Mouse (Mus musculus) MEL (cell line): Measurements from ENCODE around the gene Ppa1. TPM values are rescaled to one million over a fixed set of nuclear protein-coding genes. Genes with fewer than 3 reads are reported as not detected.
A peak's percentile ranks its signal among the peaks of the same experiment; 100 is the strongest.

Source experiments
- DNase-seq: peaks from one replicate; pipeline ENCODE4 v3.0.0; 2011; ENCODE audit warnings: low read depth, low spot score
- H3K27ac ChIP-seq: 2 replicates; pipeline ENCODE4 v1.5.1; 2012; ENCODE audit warnings: low read depth, mild to moderate bottlenecking, control low read depth, low read length, moderate library complexity; ENCODE audit not compliant: control insufficient read depth
- H3K27me3 ChIP-seq, 2 experiments: fragments of 150-350 bp in 1 of 2; sonication (generic) in 1 of 2; 2 replicates each; pipeline ENCODE4 v1.6.1; 2012; ENCODE audit warnings: low read length in 2 of 2, mild to moderate bottlenecking in 2 of 2, improper control_type of control experiment in 1 of 2, moderate library complexity in 1 of 2; ENCODE audit not compliant: insufficient read depth in 2 of 2, control insufficient read depth in 1 of 2
- H3K36me3 ChIP-seq, 2 experiments: 2 replicates each; pipeline ENCODE4 v1.6.1; 2012 to 2014; ENCODE audit warnings: low read length in 2 of 2, improper control_type of control experiment in 1 of 2, inconsistent platforms in 1 of 2, mild to moderate bottlenecking in 1 of 2; ENCODE audit not compliant: insufficient read depth in 2 of 2, control insufficient read depth in 1 of 2
- H3K4me1 ChIP-seq, 2 experiments: fragments of 150-350 bp in 1 of 2; sonication (generic) in 1 of 2; 2 replicates each; pipeline ENCODE4 v1.6.1; 2012; ENCODE audit warnings: low read length in 2 of 2, improper control_type of control experiment in 1 of 2, mild to moderate bottlenecking in 1 of 2; ENCODE audit not compliant: insufficient read depth in 2 of 2, control insufficient read depth in 1 of 2
- H3K4me3 ChIP-seq, 2 experiments: fragments of 150-350 bp in 1 of 2; sonication (generic) in 1 of 2; 2 replicates each; pipeline ENCODE4 v1.5.1; 2012; ENCODE audit warnings: low read depth in 2 of 2, low read length in 2 of 2, mild to moderate bottlenecking in 2 of 2, moderate library complexity in 2 of 2, control low read depth in 1 of 2, improper control_type of control experiment in 1 of 2; ENCODE audit not compliant: control insufficient read depth in 1 of 2, insufficient read depth in 1 of 2
- H3K79me2 ChIP-seq: 2 replicates; pipeline ENCODE4 v1.6.1; 2012; ENCODE audit warnings: mild to moderate bottlenecking, low read length, moderate library complexity; ENCODE audit not compliant: control insufficient read depth, poor library complexity, insufficient read depth
- H3K9ac ChIP-seq: 2 replicates; pipeline ENCODE4 v1.6.1; 2012; ENCODE audit warnings: low read depth, mild to moderate bottlenecking, control low read depth, low read length, moderate library complexity; ENCODE audit not compliant: control insufficient read depth, poor library complexity, severe bottlenecking
- H3K9me3 ChIP-seq: fragments of 150-350 bp; sonication (generic); replicated peaks from 2 replicates; pipeline ENCODE4 v1.6.1; 2012; ENCODE audit warnings: mild to moderate bottlenecking, low read length, improper control_type of control experiment, moderate library complexity; ENCODE audit not compliant: insufficient read depth
- CTCF ChIP-seq, 3 experiments: IDR thresholded peaks in 2 of 3; conservative IDR thresholded peaks in 1 of 3; 2 replicates each; pipeline ENCODE4 v1.5.1; 2011 to 2012; ENCODE audit warnings: low read length in 3 of 3, low read depth in 2 of 3, mild to moderate bottlenecking in 2 of 3, improper control_type of control experiment in 1 of 3, inconsistent platforms in 1 of 3, mixed read lengths in 1 of 3, moderate library complexity in 1 of 3; ENCODE audit not compliant: control insufficient read depth in 1 of 3, insufficient read depth in 1 of 3, poor library complexity in 1 of 3, severe bottlenecking in 1 of 3
- E2F4 ChIP-seq: IDR thresholded peaks from 2 replicates; pipeline ENCODE4 v1.6.1; 2011; ENCODE audit warnings: low read depth, low read length, improper control_type of control experiment, borderline replicate concordance
- ELF1 ChIP-seq: IDR thresholded peaks from 2 replicates; pipeline ENCODE4 v1.6.1; 2014; ENCODE audit warnings: low read depth, mild to moderate bottlenecking, inconsistent platforms, low read length, improper control_type of control experiment, moderate library complexity
- GABPA ChIP-seq: IDR thresholded peaks from 2 replicates; pipeline ENCODE4 v1.6.1; 2012; ENCODE audit warnings: low read depth, mild to moderate bottlenecking, inconsistent platforms, low read length, improper control_type of control experiment, moderate library complexity
- GATA1 ChIP-seq: IDR thresholded peaks from 2 replicates; pipeline ENCODE4 v1.6.1; 2011; ENCODE audit warnings: low read depth, low read length, improper control_type of control experiment
- HCFC1 ChIP-seq: IDR thresholded peaks from 2 replicates; pipeline ENCODE4 v1.6.1; 2012; ENCODE audit warnings: low read depth, mild to moderate bottlenecking, inconsistent platforms, low read length, improper control_type of control experiment, moderate library complexity
- MEF2A ChIP-seq: IDR thresholded peaks from 2 replicates; pipeline ENCODE4 v1.6.1; 2014; ENCODE audit warnings: low read depth, mild to moderate bottlenecking, inconsistent platforms, low read length, improper control_type of control experiment; ENCODE audit not compliant: poor library complexity, insufficient replicate concordance, severe bottlenecking; ENCODE audit errors: extremely low read depth
- MXI1 ChIP-seq: IDR thresholded peaks from 2 replicates; pipeline ENCODE4 v1.6.1; 2011; ENCODE audit warnings: mild to moderate bottlenecking, low read depth, low read length, improper control_type of control experiment
- NRF1 ChIP-seq: IDR thresholded peaks from 2 replicates; pipeline ENCODE4 v1.6.1; 2014; ENCODE audit warnings: low read depth, mild to moderate bottlenecking, inconsistent platforms, low read length, improper control_type of control experiment, moderate library complexity; ENCODE audit not compliant: poor library complexity, insufficient read depth, severe bottlenecking
- RAD21 ChIP-seq: IDR thresholded peaks from 2 replicates; pipeline ENCODE4 v1.6.1; 2011; ENCODE audit warnings: mild to moderate bottlenecking, low read depth, low read length, improper control_type of control experiment
- SIN3A ChIP-seq: IDR thresholded peaks from 2 replicates; pipeline ENCODE4 v1.6.1; 2012; ENCODE audit warnings: low read length, improper control_type of control experiment, inconsistent platforms
- SMC3 ChIP-seq: IDR thresholded peaks from 2 replicates; pipeline ENCODE4 v1.6.1; 2011; ENCODE audit warnings: low read depth, low read length, improper control_type of control experiment
- TAL1 ChIP-seq: IDR thresholded peaks from 2 replicates; pipeline ENCODE4 v1.6.1; 2012; ENCODE audit warnings: mild to moderate bottlenecking, inconsistent platforms, low read length, moderate library complexity, mixed read lengths
- TCF12 ChIP-seq: IDR thresholded peaks from 2 replicates; pipeline ENCODE4 v1.6.1; 2014; ENCODE audit warnings: low read depth, mild to moderate bottlenecking, inconsistent platforms, low read length, improper control_type of control experiment, moderate library complexity
- ZC3H11A ChIP-seq: IDR thresholded peaks from 2 replicates; pipeline ENCODE4 v1.6.1; 2012; ENCODE audit warnings: low read depth, mild to moderate bottlenecking, inconsistent platforms, low read length, improper control_type of control experiment
- ZKSCAN1 ChIP-seq: IDR thresholded peaks from 2 replicates; pipeline ENCODE4 v1.6.1; 2012; ENCODE audit warnings: low read depth, mild to moderate bottlenecking, inconsistent platforms, low read length, improper control_type of control experiment, moderate library complexity
- ZMIZ1 ChIP-seq: IDR thresholded peaks from 2 replicates; pipeline ENCODE4 v1.6.1; 2012; ENCODE audit warnings: low read depth, mild to moderate bottlenecking, inconsistent platforms, low read length, improper control_type of control experiment, moderate library complexity
- polyA plus RNA-seq, 2 experiments: library from polyadenylated mRNA; stranded (reverse) in 1 of 2; unstranded in 1 of 2; fragments of >175 nt in 1 of 2; fragments of >200 nt in 1 of 2; gene quantifications; 2 replicates each; pipeline versions ENCODE4 v1.2.1 to v1.2.4; 2012; ENCODE audit warnings: low replicate concordance in 2 of 2, low read depth in 1 of 2; ENCODE audit not compliant: insufficient read length in 2 of 2, insufficient read depth in 1 of 2, missing spikeins in 1 of 2
- total RNA-seq: library from RNA; depleted of rRNA; stranded (reverse); fragments of 300-350 nt; gene quantifications from 2 replicates; pipeline ENCODE4 v1.2.3, GENCODE M21; 2012

Ppa1 gene
- total and polyA plus RNA-seq, 3 experiments: 197 to 201 TPM; not detected in 1

- H3K79me2 ChIP-seq: no peaks in the 10 kb centered on the region
These were observed 42.5 kb upstream of the Ppa1 start for GRCm38 (mm10) chr10:61605851-61606250.

GRCm38 (mm10) chr10:61608233-61608632 lies 40.1 kb upstream of the Ppa1 start:
- Histone ChIP-seq H3K27ac (no peak overlapping the region), H3K79me2 (no peaks in the 10 kb centered on the region), H3K4me3 (no peak overlapping the region), H3K9ac (no peak overlapping the region), H3K27me3 (no peaks in the 10 kb centered on the region), H3K4me1 (no peaks in the 10 kb centered on the region), H3K36me3 (no peaks in the 10 kb centered on the region), H3K9me3 (no peaks in the 10 kb centered on the region)
- TF ChIP-seq MXI1 (no peak), ZMIZ1 (no peak), ELF1 (no peak), TCF12 (no peak), MEF2A (no peak), GATA1 (no peak), HCFC1 (no peak)
- DNase-seq: no peak

More at GRCm38 (mm10) chr10:61605851-61606250, 42.5 kb upstream of the Ppa1 start:
- DNase-seq: peak; percentile 82
- H3K27me3 ChIP-seq: no peaks in the 10 kb centered on the region
- TF ChIP-seq SIN3A (no peak), SMC3 (peak; percentile 91), GABPA (no peak), NRF1 (no peak), E2F4 (no peak), TAL1 (no peak), ZC3H11A (peak; percentile 70), ZKSCAN1 (no peak), RAD21 (peak; percentile 71), MXI1 (0 out of 2 replicates have a peak, but pooled peaks have one; percentile 10), CTCF (IDR thresholded peaks at IDR 0.05 in 2 of 3, conservative IDR thresholded peaks at IDR 0.05 in 1 of 3; ENCODE audit: control insufficient read depth in 1 of 3, insufficient read depth in 1 of 3, low read depth in 2 of 3, low read length in 3 of 3, poor library complexity in 1 of 3, severe bottlenecking in 1 of 3) (peak; percentile 76 to 90 (median 86))
- TF ChIP-seq, all 39 proteins: peak for 5
- H3K36me3 ChIP-seq: no peaks in the 10 kb centered on the region
- H3K4me3 ChIP-seq: no peak overlapping the region
- no peak overlapping the region for H3K27ac ChIP-seq
- H3K9me3 ChIP-seq: no peaks in the 10 kb centered on the region
- no peaks in the 10 kb centered on the region for H3K4me1 ChIP-seq
- no peak overlapping the region for H3K9ac ChIP-seq
